Mouse (Mus musculus): Measurements from ENCODE around the gene Retreg3.

DNA sequence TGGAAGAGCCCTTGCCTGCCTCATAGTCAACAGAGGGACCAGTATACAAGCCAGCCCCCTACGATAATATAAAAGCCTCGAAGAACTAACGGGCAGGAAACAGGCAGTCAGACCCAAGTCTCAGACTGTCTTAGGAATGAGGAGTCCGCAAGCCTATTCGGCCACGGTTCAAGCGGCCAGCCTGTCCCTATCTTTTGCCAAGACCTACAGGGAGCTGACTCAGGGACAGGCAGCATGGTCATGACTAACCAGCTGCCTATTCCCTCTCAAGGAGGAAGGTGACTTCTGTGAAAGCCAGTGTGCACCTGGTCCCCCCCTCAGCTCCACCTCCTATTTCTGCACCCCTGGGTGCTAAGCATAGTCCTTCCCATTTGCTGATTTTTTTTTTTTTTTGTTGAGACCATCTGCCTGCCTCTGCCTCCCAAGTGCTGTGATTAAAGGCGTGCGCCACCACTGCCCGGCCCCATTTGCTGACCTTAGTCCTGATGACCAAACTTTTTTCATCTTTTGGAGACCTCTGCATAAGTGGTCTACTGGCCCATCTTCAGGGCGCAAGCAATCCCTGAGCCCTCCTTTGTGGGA lies 9.4 kb upstream of the Retreg3 start:
- no peak for TF ChIP-seq CTCF (IDR thresholded peaks at IDR 0.05; ENCODE audit: borderline replicate concordance, control insufficient read depth, extremely low read depth, insufficient read depth, low read length, poor library complexity)
- TF ChIP-seq POLR2A (IDR thresholded peaks at IDR 0.05; ENCODE audit: control insufficient read depth, extremely low read depth, insufficient read depth, low read length, poor library complexity) = no peak
